Mouse (Mus musculus) stomach, adult 2 months (tissue): Measurements from ENCODE around the gene Pigm. TPM values are rescaled to one million over a fixed set of nuclear protein-coding genes. Genes with fewer than 3 reads are reported as not detected.

Experiments used
- polyA plus RNA-seq: library from polyadenylated mRNA; depleted of rRNA; stranded (reverse); fragments of >200 nt; gene quantifications from 2 replicates; pipeline ENCODE4 v1.2.3, GENCODE M21; 2012; rRNA removed

The Pigm gene
- polyA plus RNA-seq = 2.8 and 3.3 TPM in 2 replicates

GRCm38 (mm10) chr1:172376198-172376667, at the start of gene Pigm:
Gene Pigm (plus strand): TSS chr1:172376546.

GRCm38 (mm10) chr1:172329131-172329530, 47.2 kb upstream of the Pigm start, which contains the start of gene Kcnj9:
Gene Kcnj9 (minus strand): TSS chr1:172329318.

GRCm38 (mm10) chr1:172340729-172341321, 35.5 kb upstream of the Pigm start, which contains the start of gene Kcnj10:
Gene Kcnj10 (plus strand): TSS chr1:172341210.

Other genes with a start within 250 kb of the Pigm start
- gene Pex19, start 249.8 kb upstream of the Pigm start, polyA plus RNA-seq = 38.8 and 43.0 TPM in 2 replicates
- gene Dcaf8, start 228.5 kb upstream of the Pigm start, polyA plus RNA-seq = 12.9 and 15.0 TPM in 2 replicates
- 17.5 and 18.0 TPM in 2 replicates for gene Pea15a, start 169.7 kb upstream of the Pigm start, polyA plus RNA-seq
- 4.1 and 8.0 TPM in 2 replicates for gene Casq1, start 156.7 kb upstream of the Pigm start, polyA plus RNA-seq
- 0.10 TPM in 1 of 2 replicates, not detected in the other for gene Atp1a4, start 118.1 kb upstream of the Pigm start, polyA plus RNA-seq
- 52.9 and 69.9 TPM in 2 replicates for gene Igsf8, start 114.9 kb upstream of the Pigm start, polyA plus RNA-seq
- 5.7 and 8.7 TPM in 2 replicates for gene Atp1a2, start 78.5 kb upstream of the Pigm start, polyA plus RNA-seq
- gene Kcnj9, start 47.2 kb upstream of the Pigm start, polyA plus RNA-seq = 0.12 and 0.14 TPM in 2 replicates
- gene Kcnj10, start 35.3 kb upstream of the Pigm start, polyA plus RNA-seq = 0.18 and 0.25 TPM in 2 replicates
- gene Slamf9, start 98.8 kb downstream of the Pigm start, polyA plus RNA-seq = 4.5 and 5.6 TPM in 2 replicates
- gene Igsf9, start 105.2 kb downstream of the Pigm start, polyA plus RNA-seq = 144 and 156 TPM in 2 replicates
- 605 and 729 TPM in 2 replicates for gene Tagln2, start 123.5 kb downstream of the Pigm start, polyA plus RNA-seq
- gene Cfap45, start 144.3 kb downstream of the Pigm start, polyA plus RNA-seq = 3.8 and 4.0 TPM in 2 replicates
- 31.8 and 65.5 TPM in 2 replicates for gene Vsig8, start 179.4 kb downstream of the Pigm start, polyA plus RNA-seq
- 0.42 and 0.81 TPM in 2 replicates for gene Slamf8, start 214.0 kb downstream of the Pigm start, polyA plus RNA-seq
- gene Fcrl6, start 226.0 kb downstream of the Pigm start, polyA plus RNA-seq = not detected in 2 replicates